Mouse (Mus musculus) liver, adult 2 months (tissue): ENCODE data around the gene Pdzd2. TPM values are rescaled to one million over a fixed set of nuclear protein-coding genes. Genes with fewer than 3 reads are reported as not detected.

ENCODE experiments used
- DNase-seq: peaks from one replicate; pipeline ENCODE4 v3.0.0-alpha.2; 2011; ENCODE audit warnings: low read depth, low spot score; ENCODE audit errors: extremely low read depth
- H3K27ac ChIP-seq: fragments of 200-500 bp; replicated peaks from 2 replicates; pipeline ENCODE4 v1.5.1; 2012; ENCODE audit warnings: low read depth, mild to moderate bottlenecking, control low read depth, inconsistent platforms, low read length; ENCODE audit not compliant: insufficient read depth
- H3K27me3 ChIP-seq: fragments of 200-500 bp; 2 replicates; pipeline ENCODE4 v1.6.1; 2012; ENCODE audit warnings: mild to moderate bottlenecking, moderate library complexity, low read length, inconsistent platforms; ENCODE audit not compliant: control insufficient read depth, insufficient read depth
- H3K36me3 ChIP-seq: fragments of 200-500 bp; 2 replicates; pipeline ENCODE4 v1.6.1; 2012; ENCODE audit warnings: low read length, inconsistent platforms; ENCODE audit not compliant: control insufficient read depth, insufficient read depth
- H3K4me1 ChIP-seq: fragments of 200-500 bp; 2 replicates; pipeline ENCODE4 v1.6.1; 2011; ENCODE audit warnings: low read length; ENCODE audit not compliant: control insufficient read depth, insufficient read depth
- H3K4me3 ChIP-seq: fragments of 200-500 bp; 2 replicates; pipeline ENCODE4 v1.5.1; 2011; ENCODE audit warnings: low read depth, mild to moderate bottlenecking, control low read depth, low read length, moderate library complexity; ENCODE audit not compliant: insufficient read depth
- H3K79me2 ChIP-seq: fragments of 200-500 bp; 2 replicates; pipeline ENCODE4 v1.6.1; 2012; ENCODE audit warnings: inconsistent platforms, mild to moderate bottlenecking, low read length, moderate library complexity; ENCODE audit not compliant: control insufficient read depth, insufficient read depth
- H3K9ac ChIP-seq: fragments of 200-500 bp; 2 replicates; pipeline ENCODE4 v1.6.1; 2012; ENCODE audit warnings: low read depth, mild to moderate bottlenecking, control low read depth, inconsistent platforms, low read length
- CTCF ChIP-seq: fragments of 200-500 bp; IDR thresholded peaks from 2 replicates; pipeline ENCODE4 v1.5.1; 2011; ENCODE audit warnings: low read depth, low read length, control low read depth
- POLR2A ChIP-seq: fragments of 200-500 bp; IDR thresholded peaks from 2 replicates; pipeline ENCODE4 v1.6.1; 2011; ENCODE audit warnings: low read length, control low read depth; ENCODE audit not compliant: insufficient read depth; ENCODE audit errors: extremely low read depth
- WGBS: fragments of 180-500 bp; shearing (Covaris S2); methylation state at CpG from one replicate; pipeline ENCODE4 v1.1.7; 2018; 5-methylcytosine and 5-hydroxymethylcytosine counted together
- polyA plus RNA-seq: library from polyadenylated mRNA; depleted of rRNA; stranded (reverse); fragments of >200 nt; gene quantifications from 2 replicates; pipeline ENCODE4 v1.2.3, GENCODE M21; 2012
- total RNA-seq: library from RNA; depleted of rRNA; stranded (reverse); fragments of >200 nt; gene quantifications from 2 replicates; pipeline ENCODE4 v1.2.3, GENCODE M21; 2014

Gene Pdzd2
- total and polyA plus RNA-seq, 2 experiments, result 0.11 to 0.74 TPM

DNA sequence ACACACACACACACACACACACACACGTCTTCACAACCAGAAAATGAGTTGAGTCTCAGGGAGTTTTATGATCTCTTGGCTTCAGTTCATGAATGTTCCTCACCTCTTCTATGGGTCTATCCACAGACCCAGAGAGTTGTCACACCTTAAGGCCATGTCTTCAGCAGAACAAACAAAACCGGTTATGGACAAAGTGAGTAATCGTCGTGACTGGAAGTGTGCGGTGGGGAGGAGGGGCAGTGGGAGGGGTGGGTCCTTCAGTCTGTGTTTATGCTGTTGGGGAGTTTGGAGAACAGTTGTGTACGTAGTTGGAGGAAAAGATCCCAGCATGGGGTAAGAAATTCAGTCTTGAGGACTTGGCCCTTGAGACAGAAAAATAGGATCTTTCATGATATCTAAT lies 342.7 kb downstream of the Pdzd2 start:
- no peak overlapping the region for H3K4me3 ChIP-seq
- H3K4me1 ChIP-seq, result no peaks in the 10 kb centered on the region
- H3K27ac ChIP-seq, result no peak overlapping the region
- H3K9ac ChIP-seq, result no peak overlapping the region
- WGBS, result 80% methylated on average over 6 of the region's 6 CpGs
- TF ChIP-seq POLR2A (no peak), CTCF (no peak)
- no peaks in the 10 kb centered on the region for H3K36me3 ChIP-seq
- no peak for DNase-seq
- H3K79me2 ChIP-seq, result no peaks in the 10 kb centered on the region
- no peaks in the 10 kb centered on the region for H3K27me3 ChIP-seq

GRCm38 (mm10) chr15:12394758-12395157 lies 345.0 kb downstream of the Pdzd2 start:
- Histone ChIP-seq H3K27ac (no peak overlapping the region), H3K36me3 (no peaks in the 10 kb centered on the region), H3K27me3 (no peaks in the 10 kb centered on the region), H3K4me3 (no peak overlapping the region), H3K9ac (no peak overlapping the region), H3K79me2 (no peaks in the 10 kb centered on the region), H3K4me1 (no peaks in the 10 kb centered on the region)
- TF ChIP-seq CTCF (no peak), POLR2A (no peak)
- WGBS, result 94% methylated on average over 10 of the region's 10 CpGs
- no peak for DNase-seq

DNA sequence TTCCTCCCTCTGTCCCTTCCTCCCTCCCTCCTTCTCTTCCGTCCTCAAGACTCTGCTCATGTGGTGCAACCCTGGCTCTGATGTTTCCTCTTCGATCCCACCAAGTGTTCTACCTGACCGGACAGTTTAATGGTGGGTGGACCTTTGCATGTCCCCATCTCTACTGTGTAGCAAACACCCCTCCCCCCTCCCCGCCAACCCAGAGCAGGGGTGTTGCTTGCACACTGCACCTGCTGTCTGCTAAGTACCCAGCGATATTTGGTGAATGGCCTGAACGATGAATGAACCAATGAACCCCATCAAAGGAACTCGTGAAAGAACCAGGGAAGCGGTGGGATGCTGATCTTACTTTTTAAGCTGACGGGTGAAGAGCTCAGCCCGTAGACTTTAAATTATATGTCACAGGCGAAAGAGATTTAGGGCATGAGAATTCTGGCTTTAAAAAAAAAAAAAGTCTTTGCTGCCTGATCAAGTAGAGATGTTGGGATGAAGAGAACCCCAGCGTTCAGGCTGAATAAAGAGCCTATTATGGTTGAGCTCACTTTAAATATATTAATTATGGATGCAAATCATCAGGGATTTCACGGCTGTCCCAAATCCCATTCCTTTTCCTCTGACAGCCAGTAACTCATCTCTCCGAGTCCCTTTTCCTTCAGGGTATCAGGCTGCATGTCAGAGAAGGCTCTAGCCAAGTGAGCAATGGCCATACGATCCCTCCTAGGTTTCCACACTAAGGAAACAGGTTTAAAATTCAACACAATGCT lies 350.8 kb downstream of the Pdzd2 start:
- no peak for TF ChIP-seq POLR2A
- TF ChIP-seq CTCF, result no peak
- Histone ChIP-seq H3K4me3 (no peak overlapping the region), H3K4me1 (no peaks in the 10 kb centered on the region), H3K9ac (no peak overlapping the region), H3K79me2 (no peaks in the 10 kb centered on the region), H3K27me3 (no peaks in the 10 kb centered on the region), H3K27ac (no peak overlapping the region), H3K36me3 (no peaks in the 10 kb centered on the region)
- WGBS, result 89% methylated on average over 15 of the region's 15 CpGs
- no peak for DNase-seq

- 86% methylated on average over 13 of the region's 13 CpGs for WGBS
- DNase-seq, result no peak
- no peak overlapping the region for H3K27ac ChIP-seq
- no peaks in the 10 kb centered on the region for H3K36me3 ChIP-seq
- no peak overlapping the region for H3K4me3 ChIP-seq
- H3K9ac ChIP-seq, result no peak overlapping the region
- H3K79me2 ChIP-seq, result no peaks in the 10 kb centered on the region
- H3K27me3 ChIP-seq, result no peaks in the 10 kb centered on the region
- H3K4me1 ChIP-seq, result no peaks in the 10 kb centered on the region
- TF ChIP-seq POLR2A, result no peak
- TF ChIP-seq CTCF, result no peak
These were observed 355.0 kb downstream of the Pdzd2 start for GRCm38 (mm10) chr15:12384679-12385078.

DNA sequence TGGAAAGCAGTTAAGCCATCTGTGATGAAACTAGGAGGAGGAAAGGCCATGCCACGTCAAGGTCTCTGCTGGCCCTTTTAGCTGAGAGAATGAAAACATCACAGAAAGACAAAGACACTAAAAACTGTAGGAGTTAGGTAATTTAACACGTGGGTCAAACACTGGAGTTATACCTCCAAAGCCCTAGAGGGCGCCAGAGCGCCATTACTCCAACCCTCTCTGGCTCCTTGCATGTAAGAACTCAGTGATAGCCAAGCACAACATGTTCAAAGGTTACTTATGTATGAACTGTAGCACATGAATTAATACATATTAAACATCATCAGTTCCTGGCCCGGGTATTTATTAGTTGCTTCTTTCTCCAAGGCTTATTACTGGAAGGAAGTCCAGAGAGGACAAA lies 359.2 kb downstream of the Pdzd2 start:
- Histone ChIP-seq H3K4me1 (no peaks in the 10 kb centered on the region; the same call in 1 of the 2 replicates), H3K27ac (no peak overlapping the region), H3K79me2 (no peaks in the 10 kb centered on the region), H3K27me3 (no peaks in the 10 kb centered on the region), H3K36me3 (no peaks in the 10 kb centered on the region), H3K4me3 (no peak overlapping the region), H3K9ac (no peak overlapping the region)
- TF ChIP-seq CTCF (peak; percentile 53), POLR2A (no peak)
- DNase-seq, result peak; percentile 38
- WGBS, result 47% methylated on average over 5 of the region's 5 CpGs

- H3K4me3 ChIP-seq, result no peak overlapping the region
- 93% methylated on average over 3 of the region's 3 CpGs for WGBS
- H3K27me3 ChIP-seq, result no peaks in the 10 kb centered on the region
- TF ChIP-seq POLR2A (no peak), CTCF (no peak)
- no peaks in the 10 kb centered on the region for H3K36me3 ChIP-seq
- no peaks in the 10 kb centered on the region for H3K79me2 ChIP-seq
- no peak for DNase-seq
- no peak overlapping the region for H3K27ac ChIP-seq
- no peak overlapping the region for H3K9ac ChIP-seq
- peaks cover 2% of the 10 kb centered on the region for H3K4me1 ChIP-seq
These were observed 359.7 kb downstream of the Pdzd2 start for GRCm38 (mm10) chr15:12380057-12380456.
